Mouse (Mus musculus) left cerebral cortex, adult 8-10 months (tissue): Measurements from ENCODE around the gene Dnhd1. TPM values are rescaled to one million over a fixed set of nuclear protein-coding genes. Genes with fewer than 3 reads are reported as not detected.
A peak's percentile ranks its signal among the peaks of the same experiment; 100 is the strongest.
"Not testable (repeated sequence)": the region's sequence is repeated elsewhere in the genome, so short reads cannot be mapped to it uniquely, and the experiment has no call there.

ENCODE experiments used
- DNase-seq, 2 experiments: peaks; one replicate each; pipeline ENCODE4 v3.0.0; 2022; ENCODE audit warnings: low spot score in 2 of 2
- total RNA-seq, 4 experiments: library from RNA; stranded (reverse); gene quantifications; 2 replicates each; pipeline ENCODE4 v1.2.4; 2022

The Dnhd1 gene
- total RNA-seq, 4 experiments from 2014 or later, result 4.8 to 6.3 (median 5.7) TPM

GRCm38 (mm10) chr7:105740089-105740795, 89.6 kb downstream of the Dnhd1 start:
- peak in 1 of 2 experiments; percentile 4 for DNase-seq

- no peak for DNase-seq
These were observed 90.2 kb downstream of the Dnhd1 start for GRCm38 (mm10) chr7:105740851-105741250.

- no peak for DNase-seq
These were observed 91.4 kb downstream of the Dnhd1 start for GRCm38 (mm10) chr7:105741978-105742377.

- DNase-seq, result not testable (repeated sequence)
These were observed 92.0 kb downstream of the Dnhd1 start for GRCm38 (mm10) chr7:105742539-105743215.

- DNase-seq, result not testable (repeated sequence)
These were observed 92.8 kb downstream of the Dnhd1 start for GRCm38 (mm10) chr7:105743246-105743925.

- DNase-seq, result peak; percentile 69 to 86
These were observed 93.4 kb downstream of the Dnhd1 start, which contains the start of gene Taf10 for GRCm38 (mm10) chr7:105743926-105744590. Gene Taf10 (minus strand): TSS chr7:105744361.

- peak in 1 of 2 experiments; percentile 4 for DNase-seq
These were observed 97.1 kb downstream of the Dnhd1 start for GRCm38 (mm10) chr7:105747776-105748175.

GRCm38 (mm10) chr7:105751491-105752433, 101.1 kb downstream of the Dnhd1 start, which contains the start of gene Tpp1:
Gene Tpp1 (minus strand): TSS chr7:105752235.
- DNase-seq, result peak; percentile 83 to 95

GRCm38 (mm10) chr7:105752716-105753115, 102.1 kb downstream of the Dnhd1 start:
- DNase-seq, result no peak

GRCm38 (mm10) chr7:105753281-105753680, 102.7 kb downstream of the Dnhd1 start:
- DNase-seq, result no peak

GRCm38 (mm10) chr7:105761813-105762484, 111.3 kb downstream of the Dnhd1 start:
- no peak for DNase-seq

GRCm38 (mm10) chr7:105762517-105763270, 112.1 kb downstream of the Dnhd1 start:
- no peak for DNase-seq

GRCm38 (mm10) chr7:105764331-105764730, 113.7 kb downstream of the Dnhd1 start:
- DNase-seq, result no peak

- DNase-seq, result no peak
These were observed 117.1 kb downstream of the Dnhd1 start for GRCm38 (mm10) chr7:105767729-105768165.

- DNase-seq, result no peak
These were observed 119.3 kb downstream of the Dnhd1 start for GRCm38 (mm10) chr7:105769959-105770358.
